Mouse (Mus musculus) forebrain, embryonic 14.5 days (tissue): ENCODE data around the gene Dpf2. TPM values are rescaled to one million over a fixed set of nuclear protein-coding genes. Genes with fewer than 3 reads are reported as not detected.
A peak's percentile ranks its signal among the peaks of the same experiment; 100 is the strongest.

Experiments
- ATAC-seq: fragments of 200-750 bp; cut with Nextera tagmentation; 2 replicates; pipeline ENCODE4 v1.8.0; 2017; ENCODE audit warnings: mild to moderate bottlenecking, moderate library complexity
- DNase-seq: peaks from one replicate; pipeline ENCODE4 v3.0.0-alpha.2; 2015; ENCODE audit warnings: low spot score
- H3K27ac ChIP-seq: fragments of 300-500 bp; sonication (generic); 2 replicates; pipeline ENCODE4 v1.5.1; 2014; ENCODE audit warnings: low read depth, mild to moderate bottlenecking, control low read depth, low read length, moderate library complexity
- H3K27me3 ChIP-seq: fragments of 300-500 bp; sonication (generic); replicated peaks from 2 replicates; pipeline ENCODE4 v1.6.1; 2014; ENCODE audit warnings: low read length, control low read depth, mixed read lengths; ENCODE audit not compliant: control insufficient read depth, insufficient read depth
- H3K36me3 ChIP-seq: fragments of 300-500 bp; sonication (generic); 2 replicates; pipeline ENCODE4 v1.6.1; 2014; ENCODE audit warnings: low read length, control low read depth; ENCODE audit not compliant: control insufficient read depth, insufficient read depth
- H3K4me1 ChIP-seq: fragments of 300-500 bp; sonication (generic); 2 replicates; pipeline ENCODE4 v1.6.1; 2014; ENCODE audit warnings: antibody characterized with exemption, low read length, control low read depth; ENCODE audit not compliant: control insufficient read depth, insufficient read depth
- H3K4me2 ChIP-seq: fragments of 300-500 bp; sonication (generic); 2 replicates; pipeline ENCODE4 v1.6.1; 2014; ENCODE audit warnings: mild to moderate bottlenecking, control low read depth, low read length
- H3K4me3 ChIP-seq: fragments of 300-500 bp; sonication (generic); 2 replicates; pipeline ENCODE4 v1.5.1; 2014; ENCODE audit warnings: low read depth, low read length, control low read depth
- H3K9ac ChIP-seq: fragments of 300-500 bp; sonication (generic); 2 replicates; pipeline ENCODE4 v1.6.1; 2014; ENCODE audit warnings: mild to moderate bottlenecking, low read length, control low read depth, moderate library complexity
- H3K9me3 ChIP-seq: fragments of 300-500 bp; sonication (generic); replicated peaks from 2 replicates; pipeline ENCODE4 v1.6.1; 2016; ENCODE audit warnings: low read length, control low read depth, mixed read lengths; ENCODE audit not compliant: control insufficient read depth
- WGBS: fragments of 180-500 bp; shearing (Covaris S2); extraction: QIAGEN DNeasy Blood & Tissue Kit; methylation state at CpG from one replicate; pipeline ENCODE4 v1.1.7; 2014; 5-methylcytosine and 5-hydroxymethylcytosine counted together
- polyA plus RNA-seq: library from polyadenylated mRNA; unstranded; fragments of >200 nt; fragmentation: Nextera tagmentation; extraction: Ambion mirVana; gene quantifications from 2 replicates; pipeline ENCODE4 v1.2.1, GENCODE M21; 2014

The Dpf2 gene
- polyA plus RNA-seq, 1 experiment from 2014 or later, result 136 TPM

DNA sequence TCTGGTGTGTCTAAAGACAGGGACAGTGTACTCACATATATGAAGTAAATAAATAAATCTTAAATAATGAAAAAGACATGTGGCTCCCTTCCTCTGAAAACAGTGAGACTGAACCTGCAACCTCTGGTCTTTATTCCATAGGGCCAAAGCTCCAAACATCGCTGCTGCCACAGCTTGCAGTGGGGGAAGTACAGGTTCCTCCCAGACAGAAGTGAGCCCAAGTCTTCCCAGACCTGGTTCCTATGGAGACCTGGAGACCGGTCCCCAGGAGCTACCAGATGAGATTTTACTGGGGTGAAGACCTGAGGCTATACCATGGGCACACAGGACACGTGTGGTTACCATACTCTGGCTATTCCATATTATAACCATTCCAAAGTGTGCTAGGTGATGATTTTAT is 62.0 kb downstream of the Dpf2 start:
- no peak for DNase-seq
- Histone ChIP-seq H3K36me3 (peaks cover 15% of the 10 kb centered on the region), H3K27me3 (no peaks in the 10 kb centered on the region), H3K9me3 (no peaks in the 10 kb centered on the region), H3K27ac (no peak overlapping the region), H3K4me1 (peaks cover 35% of the 10 kb centered on the region), H3K4me2 (no peak overlapping the region), H3K9ac (no peak overlapping the region), H3K4me3 (no peak overlapping the region)
- ATAC-seq, result no peak
- WGBS, result 82% methylated on average over 3 of the region's 3 CpGs

DNA sequence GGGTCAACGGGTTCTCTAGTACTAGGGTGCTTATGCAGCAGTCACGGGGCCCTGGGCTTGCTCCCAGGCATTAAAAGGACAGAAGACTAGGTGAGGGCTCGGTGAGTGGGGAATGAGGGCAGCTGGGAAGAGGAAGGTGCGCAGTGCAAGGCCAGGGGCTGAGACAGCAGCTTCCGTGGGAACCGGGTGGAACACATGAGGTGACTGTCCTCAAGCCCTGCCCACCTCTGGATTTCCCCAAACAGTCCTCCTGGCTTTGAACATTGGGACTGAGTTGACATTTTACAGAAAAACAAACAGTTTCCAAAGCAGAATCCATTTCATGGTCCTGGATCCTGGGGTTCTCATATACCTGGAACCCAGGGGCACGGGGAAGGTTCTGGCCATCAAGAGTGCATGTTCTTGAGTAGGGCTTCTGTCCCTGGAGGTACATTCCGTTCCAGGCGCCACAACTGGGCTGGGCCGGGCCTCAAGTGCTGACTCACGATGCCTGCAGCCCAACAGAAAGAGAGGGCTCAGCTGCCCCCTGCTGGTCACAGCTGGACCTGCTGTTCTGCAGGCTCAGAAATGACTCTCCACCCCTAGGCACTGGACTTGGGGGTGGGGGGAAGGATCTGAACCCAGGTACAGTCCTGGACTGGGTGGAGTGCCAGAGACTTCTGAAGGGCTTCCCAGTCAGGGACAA is 62.8 kb downstream of the Dpf2 start:
- WGBS, result 32% methylated on average over 11 of the region's 11 CpGs
- no peak overlapping the region for H3K27ac ChIP-seq
- ATAC-seq (peak; percentile 7; the same call in 1 of the 2 replicates), DNase-seq (peak; percentile 90)
- no peak overlapping the region for H3K4me2 ChIP-seq
- no peaks in the 10 kb centered on the region for H3K27me3 ChIP-seq
- H3K36me3 ChIP-seq, result peaks cover 15% of the 10 kb centered on the region
- peaks cover 42% of the 10 kb centered on the region for H3K4me1 ChIP-seq
- H3K4me3 ChIP-seq, result no peak overlapping the region
- H3K9me3 ChIP-seq, result no peaks in the 10 kb centered on the region
- H3K9ac ChIP-seq, result no peak overlapping the region; the same call in 1 of the 2 replicates

DNA sequence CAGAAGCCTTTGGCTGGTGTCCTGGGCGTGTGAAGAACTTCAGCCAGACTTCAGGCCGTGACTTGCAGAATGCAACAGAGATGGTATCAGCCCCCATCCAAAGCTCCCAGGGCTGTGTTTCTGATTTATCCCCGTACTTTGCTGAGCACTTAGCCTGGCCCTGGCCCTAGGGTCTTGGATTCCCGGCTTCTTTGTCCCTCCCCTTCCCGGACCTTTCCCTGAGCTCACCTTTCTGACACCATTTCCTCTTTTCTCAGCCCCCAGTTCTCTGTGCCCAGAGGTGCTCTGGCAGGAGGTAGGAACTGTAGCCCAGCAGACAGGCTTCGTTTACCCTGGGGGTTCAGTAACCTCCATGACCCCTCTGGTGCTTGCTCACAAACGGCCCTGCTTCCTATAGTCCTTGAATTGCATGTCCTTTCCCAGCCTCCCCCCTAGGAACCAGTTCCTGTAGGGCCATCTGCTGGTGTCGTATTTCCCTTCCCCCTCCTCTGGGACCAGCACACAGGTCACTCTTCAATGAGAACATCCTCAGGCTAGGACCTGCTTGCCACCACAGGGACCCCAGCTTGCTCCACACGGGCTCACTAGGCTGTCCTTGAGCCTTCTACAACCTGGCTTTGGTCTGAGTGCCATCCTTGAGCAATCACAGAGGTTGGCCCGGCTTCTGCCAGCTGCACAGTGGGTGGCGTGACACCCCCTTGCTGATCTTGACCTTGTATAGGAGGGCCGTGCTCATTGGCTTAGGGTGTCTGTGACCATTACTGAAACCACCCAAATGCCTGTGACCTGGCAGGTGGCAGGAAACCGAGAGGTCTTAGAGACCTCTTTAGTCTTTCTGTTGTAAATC is 63.8 kb downstream of the Dpf2 start:
- Histone ChIP-seq H3K9me3 (no peaks in the 10 kb centered on the region), H3K9ac (no peak overlapping the region), H3K4me3 (no peak overlapping the region), H3K27ac (no peak overlapping the region; the same call in 1 of the 2 replicates), H3K4me1 (peaks cover 48% of the 10 kb centered on the region), H3K36me3 (peaks cover 12% of the 10 kb centered on the region; the same call in 1 of the 2 replicates), H3K4me2 (no peak overlapping the region), H3K27me3 (no peaks in the 10 kb centered on the region)
- WGBS, result 47% methylated on average over 13 of the region's 13 CpGs
- ATAC-seq (no peak), DNase-seq (no peak)

DNA sequence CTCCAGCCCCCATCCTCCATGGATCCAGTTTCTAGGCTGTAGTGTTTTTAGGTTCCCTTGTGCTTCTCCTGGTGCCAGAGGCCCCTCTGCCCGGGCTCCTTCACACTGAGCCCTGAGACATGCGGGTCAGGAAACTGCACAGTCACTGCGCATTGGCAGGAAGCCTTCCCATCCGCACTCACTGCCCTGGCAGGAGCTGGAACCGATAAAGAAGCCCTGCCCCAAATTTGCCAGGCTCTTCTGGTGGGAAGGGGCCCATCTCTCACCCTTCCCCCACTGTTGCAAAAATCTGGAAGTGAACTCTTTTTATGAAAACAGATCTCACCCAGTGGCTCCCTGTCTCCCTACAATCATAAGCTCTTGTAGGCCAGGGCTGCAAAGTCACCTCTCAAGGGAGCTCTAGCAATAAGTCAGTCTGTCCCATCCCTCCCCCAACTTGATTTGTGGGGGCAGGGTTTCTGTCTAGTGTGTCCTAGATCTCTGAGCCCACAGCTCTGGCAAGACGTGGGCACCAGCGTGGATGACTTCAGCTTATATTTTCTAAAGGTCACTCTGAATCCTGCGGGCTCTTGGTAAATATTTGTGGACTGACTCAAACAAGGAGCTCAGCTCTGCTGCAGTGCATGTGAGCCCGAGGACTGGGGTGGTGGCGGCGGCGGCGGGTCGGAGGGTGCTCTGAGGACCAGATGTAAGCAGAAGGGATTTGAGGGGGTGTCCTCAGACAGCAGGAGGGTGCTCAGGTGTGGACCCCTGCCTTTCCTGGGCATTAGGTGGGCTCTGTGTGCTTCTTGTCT is 64.6 kb downstream of the Dpf2 start:
- Histone ChIP-seq H3K4me3 (no peak overlapping the region), H3K4me2 (0 out of 2 replicates have a peak overlapping the region, but pooled peaks have one; percentile 1)
- ATAC-seq, result no peak

DNA sequence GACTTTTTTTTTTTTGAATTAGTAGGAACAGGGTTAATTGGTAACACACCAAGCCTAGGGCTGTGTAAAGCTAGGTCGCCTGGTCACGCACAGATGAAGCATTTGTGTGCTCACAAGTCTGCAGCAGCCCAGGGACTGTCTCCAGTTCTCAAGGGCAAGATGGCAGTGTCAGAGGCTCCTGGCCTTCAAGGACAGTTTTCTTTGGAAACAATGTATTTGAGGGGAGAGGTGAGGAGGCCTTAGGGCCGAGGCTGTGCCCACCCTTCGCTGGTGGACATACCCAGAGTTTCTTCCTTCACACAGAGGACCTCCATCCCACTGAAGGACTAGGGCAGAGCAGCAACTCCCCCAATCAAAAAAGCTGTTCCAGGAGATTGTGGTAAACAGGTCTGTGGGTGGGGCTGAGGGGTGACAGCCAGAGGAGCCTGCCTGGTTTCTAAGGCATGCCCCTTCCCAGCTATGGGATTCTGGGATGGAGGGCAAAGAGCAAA is 65.5 kb downstream of the Dpf2 start:
- peak overlapping the region; percentile 62 for H3K9ac ChIP-seq
- no peak for DNase-seq
- no peak for ATAC-seq
- no peaks in the 10 kb centered on the region for H3K27me3 ChIP-seq
- H3K4me3 ChIP-seq, result peak overlapping the region; percentile 27; the same call in 1 of the 2 replicates
- H3K4me2 ChIP-seq, result peak overlapping the region; percentile 77
- H3K36me3 ChIP-seq, result peaks cover 4% of the 10 kb centered on the region; the same call in 1 of the 2 replicates
- 30% methylated on average over 4 of the region's 4 CpGs for WGBS
- peaks cover 60% of the 10 kb centered on the region for H3K4me1 ChIP-seq
- H3K27ac ChIP-seq, result peak overlapping the region; percentile 98
- no peaks in the 10 kb centered on the region for H3K9me3 ChIP-seq

More for the DNA sequence above, 64.6 kb downstream of the Dpf2 start:
- 58% methylated on average over 14 of the region's 14 CpGs for WGBS
- H3K27me3 ChIP-seq, result no peaks in the 10 kb centered on the region
- peak; percentile 24 for DNase-seq
- H3K36me3 ChIP-seq, result peaks cover 12% of the 10 kb centered on the region; the same call in 1 of the 2 replicates
- H3K4me1 ChIP-seq, result peaks cover 52% of the 10 kb centered on the region
- no peaks in the 10 kb centered on the region for H3K9me3 ChIP-seq
- peak overlapping the region; percentile 62; the same call in 1 of the 2 replicates for H3K9ac ChIP-seq
- peak overlapping the region; percentile 98 for H3K27ac ChIP-seq

DNA sequence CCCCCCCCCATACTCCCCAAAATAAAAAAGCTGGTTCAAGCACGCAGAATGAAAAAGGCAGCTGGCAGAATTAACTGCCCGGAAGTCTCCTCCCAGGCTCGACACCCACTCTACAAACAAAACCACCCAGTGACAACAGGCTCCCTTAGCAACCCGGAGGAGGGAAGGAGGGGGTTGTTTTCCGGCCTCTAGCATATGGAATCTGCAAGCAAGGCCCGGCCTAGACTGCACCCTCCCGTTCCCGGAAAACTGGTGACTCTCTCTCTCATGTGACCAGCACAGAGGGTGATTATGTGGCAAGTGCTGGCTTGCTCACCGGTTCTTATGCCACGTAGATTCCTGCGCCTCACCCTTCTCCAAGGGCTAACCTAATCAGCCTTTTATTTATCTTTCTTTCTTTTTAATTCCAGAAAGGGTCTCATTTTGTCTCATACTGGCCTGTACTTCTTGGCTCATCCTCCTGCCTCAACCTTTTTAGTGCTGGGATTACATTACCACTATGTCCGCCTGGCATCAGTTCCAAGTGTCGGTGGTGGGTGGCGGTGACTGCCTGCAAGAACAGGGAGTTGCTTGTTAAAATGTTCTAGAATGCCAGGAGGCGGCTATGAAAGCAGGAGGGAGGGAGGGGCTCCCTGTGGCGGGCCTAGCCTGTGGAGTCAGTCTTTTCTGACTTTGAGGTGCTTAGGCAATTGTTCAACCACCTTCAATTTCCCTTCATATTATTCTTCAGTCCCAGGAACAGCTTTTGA is 66.1 kb downstream of the Dpf2 start:
- ATAC-seq, result peak; percentile 82
- peak overlapping the region; percentile 27 for H3K4me3 ChIP-seq
- no peaks in the 10 kb centered on the region for H3K27me3 ChIP-seq
- peak overlapping the region; percentile 62 for H3K9ac ChIP-seq
- DNase-seq, result peak; percentile 96
- no peaks in the 10 kb centered on the region; the same call in 1 of the 2 replicates for H3K36me3 ChIP-seq
- H3K9me3 ChIP-seq, result no peaks in the 10 kb centered on the region
- peak overlapping the region; percentile 98 for H3K27ac ChIP-seq
- H3K4me2 ChIP-seq, result peak overlapping the region; percentile 77
- WGBS, result 2% methylated on average over 16 of the region's 16 CpGs
- H3K4me1 ChIP-seq, result peaks cover 65% of the 10 kb centered on the region
